ENCODE assay signal across 15 mouse cellular contexts in genomic region chr9:77172044-77172443, GRCm38 (mm10).
DNase-seq lines count a peak whose midpoint lies in the region; ATAC-seq lines count a peak whose summit lies in the region.
"Had no signal": no experiment of that assay in that cellular context is flagged by ENCODE, and none has a peak within 500 bp of the region (broad histone marks: within the 10 kb centered on the region; RNA-seq: fewer than 3 reads in every experiment).

No protein-coding gene starts in this region.

- no peak overlapping the region; the same call in 1 of the 2 replicates for H3K27ac ChIP-seq in midbrain, embryonic 12.5 days (replicated peaks)
- no peak overlapping the region for H3K27ac ChIP-seq in midbrain, embryonic 14.5 days (replicated peaks; ENCODE audit: low read depth, low read length)
- no peak overlapping the region for H3K27ac ChIP-seq in kidney, embryonic 15.5 days
- H3K27ac ChIP-seq: hindbrain, embryonic 13.5 days; intestine, embryonic 15.5 days; limb, embryonic 15.5 days had no signal

- H3K27me3 ChIP-seq in midbrain, embryonic 12.5 days = no peaks in the 10 kb centered on the region
- H3K27me3 ChIP-seq in midbrain, embryonic 14.5 days (ENCODE audit: control insufficient read depth, insufficient read depth, low read length) = no peaks in the 10 kb centered on the region
- H3K27me3 ChIP-seq in kidney, embryonic 15.5 days = no peaks in the 10 kb centered on the region
- H3K27me3 ChIP-seq: hindbrain, embryonic 13.5 days; intestine, embryonic 15.5 days; limb, embryonic 15.5 days had no signal

- H3K9ac ChIP-seq in midbrain, embryonic 12.5 days (replicated peaks) = no peak overlapping the region
- no peak overlapping the region for H3K9ac ChIP-seq in midbrain, embryonic 14.5 days (replicated peaks; ENCODE audit: low read length)
- no peak overlapping the region for H3K9ac ChIP-seq in kidney, embryonic 15.5 days
- H3K9ac ChIP-seq: hindbrain, embryonic 13.5 days; intestine, embryonic 15.5 days; limb, embryonic 15.5 days had no signal

- no peak overlapping the region for H3K4me3 ChIP-seq in midbrain, embryonic 12.5 days
- no peak overlapping the region for H3K4me3 ChIP-seq in midbrain, embryonic 14.5 days (replicated peaks; ENCODE audit: low read depth, low read length)
- no peak overlapping the region for H3K4me3 ChIP-seq in kidney, embryonic 15.5 days (replicated peaks)
- H3K4me3 ChIP-seq: hindbrain, embryonic 13.5 days; intestine, embryonic 15.5 days; limb, embryonic 15.5 days had no signal

- 29% methylated on average over 5 of the region's 5 CpGs for WGBS in midbrain, embryonic 12.5 days
- 5% methylated on average over 5 of the region's 5 CpGs for WGBS in midbrain, embryonic 14.5 days
- 81% methylated on average over 5 of the region's 5 CpGs for WGBS in kidney, embryonic 15.5 days

- ATAC-seq in midbrain, embryonic 12.5 days (ENCODE audit: low FRiP score, low read depth) = peak; percentile 76
- no peak for ATAC-seq in midbrain, embryonic 14.5 days (ENCODE audit: low FRiP score, low TSS enrichment)
- no peak for ATAC-seq in kidney, embryonic 15.5 days (replicated peaks; ENCODE audit: low FRiP score)
- ATAC-seq: intestine, embryonic 15.5 days had no signal

- no peaks in the 10 kb centered on the region for H3K9me3 ChIP-seq in midbrain, embryonic 12.5 days
- no peaks in the 10 kb centered on the region for H3K9me3 ChIP-seq in midbrain, embryonic 14.5 days (ENCODE audit: control insufficient read depth, low read length)
- no peaks in the 10 kb centered on the region for H3K9me3 ChIP-seq in kidney, embryonic 15.5 days (replicated peaks)
- H3K9me3 ChIP-seq: hindbrain, embryonic 13.5 days; intestine, embryonic 15.5 days; limb, embryonic 15.5 days had no signal

- no peaks in the 10 kb centered on the region for H3K4me1 ChIP-seq in midbrain, embryonic 12.5 days
- no peaks in the 10 kb centered on the region for H3K4me1 ChIP-seq in midbrain, embryonic 14.5 days (ENCODE audit: control insufficient read depth, insufficient read depth, low read length)
- H3K4me1 ChIP-seq in kidney, embryonic 15.5 days = no peaks in the 10 kb centered on the region
- H3K4me1 ChIP-seq: hindbrain, embryonic 13.5 days; intestine, embryonic 15.5 days; limb, embryonic 15.5 days had no signal

- no peaks in the 10 kb centered on the region for H3K36me3 ChIP-seq in midbrain, embryonic 12.5 days
- no peaks in the 10 kb centered on the region for H3K36me3 ChIP-seq in midbrain, embryonic 14.5 days (ENCODE audit: control insufficient read depth, insufficient read depth, low read length)
- no peaks in the 10 kb centered on the region for H3K36me3 ChIP-seq in kidney, embryonic 15.5 days
- H3K36me3 ChIP-seq: hindbrain, embryonic 13.5 days; intestine, embryonic 15.5 days; limb, embryonic 15.5 days had no signal

- no peak overlapping the region for H3K4me2 ChIP-seq in midbrain, embryonic 12.5 days (replicated peaks)
- H3K4me2 ChIP-seq in midbrain, embryonic 14.5 days (ENCODE audit: low read length) = no peak overlapping the region
- no peak overlapping the region for H3K4me2 ChIP-seq in kidney, embryonic 15.5 days
- H3K4me2 ChIP-seq: hindbrain, embryonic 13.5 days; intestine, embryonic 15.5 days; limb, embryonic 15.5 days had no signal

- DNase-seq in adrenal gland, postnatal 36 days = peak; percentile 2 to 17
- DNase-seq in adrenal gland, postnatal 4 days (ENCODE audit: low spot score in 2 of 2) = no peak
- DNase-seq in midbrain, embryonic 14.5 days = no peak
- peak; percentile 9 for DNase-seq in fibroblast of lung, adult 2 months (ENCODE audit: low read depth)
- no peak for DNase-seq in cerebellum, adult 18-20 months
- DNase-seq in B cell, adult 2 months = no peak
- DNase-seq: cerebellum, postnatal 10 days; gastrocnemius, postnatal 14 days; layer of hippocampus, postnatal 36 days; thymus, postnatal 4 days had no signal

Comparison
In these comparisons a context has a peak if more than half of its experiments do, and no peak if none do; other contexts are left out.
1. DNase-seq: peak in adrenal gland, postnatal 36 days (2 of 2) and fibroblast of lung, adult 2 months (single experiment); none in adrenal gland, postnatal 4 days (0 of 2), midbrain, embryonic 14.5 days (single experiment), cerebellum, adult 18-20 months (0 of 2) and B cell, adult 2 months (0 of 2).